Mouse (Mus musculus) heart, embryonic 12.5 days (tissue): ENCODE results near the gene Tmem219. TPM values are rescaled to one million over a fixed set of nuclear protein-coding genes. Genes with fewer than 3 reads are reported as not detected.

ENCODE experiments used
- ATAC-seq: fragments of 200-750 bp; cut with Nextera tagmentation; 2 replicates; pipeline ENCODE4 v1.8.0; 2017; ENCODE audit warnings: moderate TSS enrichment, moderate library complexity; ENCODE audit not compliant: insufficient number of reproducible peaks, low FRiP score
- H3K27ac ChIP-seq: fragments of 300-500 bp; sonication (generic); 2 replicates; pipeline ENCODE4 v1.5.1; 2016; ENCODE audit warnings: mild to moderate bottlenecking, moderate library complexity; ENCODE audit not compliant: poor library complexity, severe bottlenecking
- H3K27me3 ChIP-seq: fragments of 300-500 bp; sonication (generic); replicated peaks from 2 replicates; pipeline ENCODE4 v1.6.1; 2016; ENCODE audit warnings: mild to moderate bottlenecking, moderate library complexity
- H3K36me3 ChIP-seq: fragments of 300-500 bp; sonication (generic); 2 replicates; pipeline ENCODE4 v1.6.1; 2016; ENCODE audit warnings: mild to moderate bottlenecking, moderate library complexity
- H3K4me1 ChIP-seq: fragments of 300-500 bp; sonication (generic); replicated peaks from 2 replicates; pipeline ENCODE4 v1.6.1; 2016; ENCODE audit warnings: mild to moderate bottlenecking
- H3K4me2 ChIP-seq: fragments of 300-500 bp; sonication (generic); 2 replicates; pipeline ENCODE4 v1.6.1; 2016; ENCODE audit warnings: mild to moderate bottlenecking, moderate library complexity
- H3K4me3 ChIP-seq: fragments of 300-500 bp; sonication (generic); 2 replicates; pipeline ENCODE4 v1.5.1; 2016; ENCODE audit warnings: mild to moderate bottlenecking
- H3K9ac ChIP-seq: fragments of 300-500 bp; sonication (generic); 2 replicates; pipeline ENCODE4 v1.6.1; 2016; ENCODE audit warnings: mild to moderate bottlenecking, moderate library complexity
- H3K9me3 ChIP-seq: fragments of 300-500 bp; sonication (generic); replicated peaks from 2 replicates; pipeline ENCODE4 v1.6.1; 2016; ENCODE audit warnings: mild to moderate bottlenecking, moderate library complexity
- WGBS: fragments of 180-500 bp; shearing (Covaris S2); methylation state at CpG from one replicate; pipeline ENCODE4 v1.1.7; 2016; 5-methylcytosine and 5-hydroxymethylcytosine counted together
- polyA plus RNA-seq: library from polyadenylated mRNA; unstranded; fragments of >200 nt; fragmentation: Nextera tagmentation; extraction: Ambion mirVana; gene quantifications from 2 replicates; pipeline ENCODE4 v1.2.1, GENCODE M21; 2016

Gene Tmem219
- 17.6 and 19.9 TPM in 2 replicates for polyA plus RNA-seq

DNA sequence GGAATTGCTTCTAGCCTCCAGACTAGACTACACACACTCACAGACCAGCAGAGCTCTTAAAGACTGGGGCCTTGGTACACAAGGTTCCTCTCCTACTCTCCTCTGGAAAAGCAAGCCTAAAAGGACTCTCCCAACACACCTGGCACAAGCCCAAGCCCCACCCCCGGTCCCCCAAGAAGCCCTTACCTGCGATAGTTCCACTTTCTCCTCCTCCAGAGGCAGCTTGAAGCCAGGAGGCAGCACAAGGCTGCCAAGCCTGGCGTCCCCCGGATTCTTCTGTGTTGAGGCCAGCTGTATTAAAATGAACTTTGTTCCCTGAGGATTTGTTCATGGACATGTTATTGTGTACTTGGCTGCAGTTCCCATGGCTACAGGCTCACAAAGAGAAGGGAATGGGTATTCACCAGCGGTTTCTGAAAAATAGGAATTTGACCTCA, at the start of gene Tmem219:
Gene Tmem219 (minus strand): TSS at position 294 of the 437 bp plus-strand sequence.
- no peak for ATAC-seq
- H3K4me2 ChIP-seq: no peak within 1 kb of the TSS
- H3K4me1 ChIP-seq: 0 out of 2 replicates have a peak, but pooled peaks cover 3% of the 10 kb centered on the region
- no peaks in the 10 kb centered on the region for H3K36me3 ChIP-seq
- 64% methylated on average over 5 of the region's 5 CpGs for WGBS
- 0 out of 2 replicates have a peak within 1 kb of the TSS, but pooled peaks have one; percentile 13 for H3K9ac ChIP-seq
- no peaks in the 10 kb centered on the region for H3K9me3 ChIP-seq
- H3K27ac ChIP-seq: no peak within 1 kb of the TSS; the same call in 1 of the 2 replicates
- no peak within 1 kb of the TSS for H3K4me3 ChIP-seq
- H3K27me3 ChIP-seq: no peaks in the 10 kb centered on the region

- ATAC-seq: no peak
- H3K9me3 ChIP-seq: no peaks in the 10 kb centered on the region
- WGBS: 56% methylated on average over 6 of the region's 6 CpGs
- peaks cover 22% of the 10 kb centered on the region for H3K27me3 ChIP-seq
- no peak overlapping the region for H3K27ac ChIP-seq
- no peak overlapping the region for H3K9ac ChIP-seq
- no peaks in the 10 kb centered on the region for H3K36me3 ChIP-seq
- no peaks in the 10 kb centered on the region for H3K4me1 ChIP-seq
- H3K4me2 ChIP-seq: no peak overlapping the region
- no peak overlapping the region for H3K4me3 ChIP-seq
These were observed 44.6 kb upstream of the Tmem219 start for GRCm38 (mm10) chr7:126967361-126967760.

- Histone ChIP-seq H3K27me3 (peaks cover 36% of the 10 kb centered on the region), H3K4me3 (no peak overlapping the region), H3K9ac (no peak overlapping the region), H3K9me3 (no peaks in the 10 kb centered on the region), H3K27ac (no peak overlapping the region), H3K36me3 (no peaks in the 10 kb centered on the region), H3K4me2 (no peak overlapping the region), H3K4me1 (no peaks in the 10 kb centered on the region)
- no peak for ATAC-seq
- WGBS: 52% methylated on average over 3 of the region's 3 CpGs
These were observed 42.9 kb upstream of the Tmem219 start for GRCm38 (mm10) chr7:126965568-126965967.

GRCm38 (mm10) chr7:126963548-126964286, 41.0 kb upstream of the Tmem219 start:
- Histone ChIP-seq H3K9me3 (no peaks in the 10 kb centered on the region), H3K36me3 (no peaks in the 10 kb centered on the region), H3K9ac (0 out of 2 replicates have a peak overlapping the region, but pooled peaks have one; percentile 13), H3K4me2 (0 out of 2 replicates have a peak overlapping the region, but pooled peaks have one; percentile 19), H3K27me3 (peaks cover 36% of the 10 kb centered on the region), H3K4me3 (no peak overlapping the region), H3K4me1 (no peaks in the 10 kb centered on the region), H3K27ac (no peak overlapping the region)
- no peak for ATAC-seq
- 23% methylated on average over 19 of the region's 19 CpGs for WGBS

DNA sequence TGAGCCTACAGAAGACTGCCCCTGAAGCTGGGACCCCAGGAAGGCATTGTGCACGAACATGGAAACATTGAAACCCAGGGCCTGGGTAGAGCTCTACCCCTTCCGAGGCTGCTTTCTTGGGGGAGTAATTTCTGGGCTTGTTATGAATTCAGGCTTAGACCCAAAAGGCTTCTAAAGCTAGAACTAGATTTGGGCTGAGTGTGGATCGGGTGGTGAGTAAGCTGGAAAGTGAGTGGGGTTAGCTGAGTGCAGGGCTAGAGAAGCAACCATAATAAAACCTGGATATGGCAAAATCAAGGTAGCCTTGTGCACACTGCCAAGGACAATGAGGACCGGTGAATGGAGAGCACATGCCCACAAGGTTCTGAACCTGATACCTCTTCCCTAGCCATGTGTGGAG, 39.2 kb upstream of the Tmem219 start:
- H3K27ac ChIP-seq: no peak overlapping the region
- no peaks in the 10 kb centered on the region for H3K4me1 ChIP-seq
- no peaks in the 10 kb centered on the region for H3K9me3 ChIP-seq
- no peak overlapping the region for H3K9ac ChIP-seq
- WGBS: 82% methylated on average over 4 of the region's 4 CpGs
- H3K27me3 ChIP-seq: peaks cover 41% of the 10 kb centered on the region
- H3K4me3 ChIP-seq: no peak overlapping the region
- no peak overlapping the region for H3K4me2 ChIP-seq
- H3K36me3 ChIP-seq: no peaks in the 10 kb centered on the region
- ATAC-seq: no peak

- Histone ChIP-seq H3K4me3 (no peak overlapping the region), H3K9me3 (no peaks in the 10 kb centered on the region), H3K9ac (no peak overlapping the region), H3K4me2 (no peak overlapping the region), H3K36me3 (no peaks in the 10 kb centered on the region), H3K4me1 (no peaks in the 10 kb centered on the region), H3K27me3 (peaks cover 45% of the 10 kb centered on the region), H3K27ac (no peak overlapping the region)
- ATAC-seq: no peak
- 79% methylated on average over 5 of the region's 5 CpGs for WGBS
These were observed 38.4 kb upstream of the Tmem219 start for GRCm38 (mm10) chr7:126961095-126961494.

- Histone ChIP-seq H3K36me3 (no peaks in the 10 kb centered on the region), H3K27me3 (peaks cover 49% of the 10 kb centered on the region), H3K4me1 (no peaks in the 10 kb centered on the region), H3K4me2 (no peak overlapping the region), H3K27ac (no peak overlapping the region), H3K4me3 (no peak overlapping the region), H3K9ac (no peak overlapping the region), H3K9me3 (no peaks in the 10 kb centered on the region)
- ATAC-seq: no peak
- 60% methylated on average over 9 of the region's 9 CpGs for WGBS
These were observed 37.1 kb upstream of the Tmem219 start for GRCm38 (mm10) chr7:126959780-126960179.

DNA sequence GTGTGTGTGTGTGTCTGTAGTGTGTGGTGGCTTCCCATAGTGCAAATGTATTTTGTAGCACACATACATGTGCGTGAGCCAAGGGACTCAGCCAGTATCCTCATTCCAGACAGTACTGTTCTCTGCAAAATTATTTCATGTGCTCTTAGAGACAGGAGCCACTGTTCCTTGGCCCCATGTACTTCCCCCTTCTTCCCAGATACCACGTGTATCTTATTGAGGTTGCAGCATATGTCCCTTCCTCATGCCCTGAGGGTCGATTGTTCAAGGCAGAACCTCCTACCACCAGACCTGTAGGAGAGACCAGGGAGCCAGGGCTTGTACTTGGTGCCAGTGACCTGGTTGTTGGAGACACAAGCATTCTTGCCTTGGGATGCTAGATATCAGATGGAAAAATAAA, 32.4 kb upstream of the Tmem219 start:
- Histone ChIP-seq H3K36me3 (no peaks in the 10 kb centered on the region), H3K27me3 (peaks cover 55% of the 10 kb centered on the region), H3K4me2 (no peak overlapping the region), H3K9me3 (no peaks in the 10 kb centered on the region), H3K27ac (no peak overlapping the region), H3K4me3 (no peak overlapping the region), H3K4me1 (peaks cover 5% of the 10 kb centered on the region), H3K9ac (no peak overlapping the region)
- ATAC-seq: no peak
- WGBS: 53% methylated on average over 3 of the region's 3 CpGs

DNA sequence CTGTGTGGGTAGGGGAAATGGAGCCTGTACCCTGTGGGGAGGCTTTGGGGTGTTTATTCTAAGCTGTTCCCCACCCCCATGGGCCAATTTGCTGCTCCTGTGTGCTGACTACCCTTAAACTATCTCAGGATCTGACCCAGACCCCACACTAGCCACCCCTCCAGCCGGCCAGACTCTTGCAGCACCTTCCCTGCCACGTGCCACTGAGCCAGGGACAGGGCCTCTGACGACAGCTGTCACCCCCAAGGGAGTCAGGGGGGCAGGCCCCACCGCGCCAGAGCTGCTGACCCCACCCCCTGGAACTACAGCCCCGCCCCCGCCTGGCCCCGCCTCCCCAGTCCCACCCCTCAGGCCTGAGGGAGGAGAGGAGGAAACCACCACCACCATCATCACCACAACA, 29.9 kb upstream of the Tmem219 start:
- Histone ChIP-seq H3K9ac (no peak overlapping the region), H3K4me2 (no peak overlapping the region), H3K27me3 (peaks cover 65% of the 10 kb centered on the region), H3K4me3 (no peak overlapping the region), H3K9me3 (no peaks in the 10 kb centered on the region), H3K27ac (no peak overlapping the region), H3K36me3 (no peaks in the 10 kb centered on the region), H3K4me1 (peaks cover 14% of the 10 kb centered on the region)
- ATAC-seq: no peak
- WGBS: 0% methylated on average over 8 of the region's 8 CpGs

- no peak overlapping the region for H3K4me3 ChIP-seq
- no peak overlapping the region for H3K4me2 ChIP-seq
- ATAC-seq: no peak
- H3K36me3 ChIP-seq: no peaks in the 10 kb centered on the region
- H3K4me1 ChIP-seq: peaks cover 14% of the 10 kb centered on the region
- no peak overlapping the region for H3K27ac ChIP-seq
- H3K9me3 ChIP-seq: no peaks in the 10 kb centered on the region
- no peak overlapping the region for H3K9ac ChIP-seq
- 15% methylated on average over 4 of the region's 4 CpGs for WGBS
- peaks cover 63% of the 10 kb centered on the region for H3K27me3 ChIP-seq
These were observed 29.0 kb upstream of the Tmem219 start for GRCm38 (mm10) chr7:126951741-126952140.

DNA sequence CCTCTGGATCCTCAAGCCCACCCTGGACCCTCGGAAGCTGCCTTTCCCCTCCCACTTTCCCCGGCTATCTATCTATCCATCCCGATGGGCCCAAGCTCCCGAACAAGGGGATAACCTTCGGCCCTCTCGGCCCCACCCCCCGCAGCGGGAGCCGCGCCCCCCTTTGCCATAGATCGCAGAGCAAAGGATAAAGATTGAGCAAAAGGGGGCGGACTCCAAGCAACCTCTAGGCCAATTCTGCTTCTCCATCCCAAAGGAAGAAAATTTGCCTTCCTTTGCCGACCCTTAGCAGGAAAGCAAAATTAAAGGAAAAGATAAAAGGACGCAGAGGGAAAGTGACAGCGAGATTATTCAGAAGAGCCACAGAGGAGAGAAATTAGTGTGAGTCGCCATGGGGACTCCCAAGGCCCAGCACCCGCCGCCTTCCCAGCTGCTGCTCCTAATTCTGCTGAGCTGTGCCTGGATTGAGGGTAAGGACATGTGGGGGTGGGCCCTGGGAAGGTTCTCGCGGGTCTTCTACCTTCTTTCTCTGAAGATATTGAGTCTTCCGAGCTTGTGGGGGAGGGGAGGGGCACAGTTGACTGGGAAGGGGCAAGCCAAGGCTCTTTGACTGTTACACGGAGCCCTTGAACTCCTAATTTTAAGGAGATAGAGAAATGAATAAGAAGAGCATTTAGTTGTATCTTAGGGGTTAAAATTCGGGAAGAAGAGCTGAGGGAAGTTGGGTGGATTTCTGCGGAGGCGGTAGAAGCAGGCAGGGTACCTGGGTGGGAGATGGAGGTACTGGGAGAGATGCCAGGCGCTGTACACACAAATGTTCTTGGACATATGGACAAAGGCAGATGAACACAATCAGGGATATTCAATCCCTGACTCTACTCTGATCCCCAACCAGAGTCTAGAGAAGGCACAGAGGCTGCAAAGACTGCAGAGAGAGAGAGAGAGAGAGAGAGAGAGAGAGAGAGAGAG, 28.2 kb upstream of the Tmem219 start:
- Histone ChIP-seq H3K9ac (no peak overlapping the region), H3K4me1 (peaks cover 14% of the 10 kb centered on the region), H3K27me3 (peaks cover 62% of the 10 kb centered on the region), H3K9me3 (no peaks in the 10 kb centered on the region), H3K4me2 (peak overlapping the region; percentile 99; the same call in 1 of the 2 replicates), H3K36me3 (no peaks in the 10 kb centered on the region; the same call in 1 of the 2 replicates), H3K27ac (no peak overlapping the region), H3K4me3 (0 out of 2 replicates have a peak overlapping the region, but pooled peaks have one; percentile 9)
- no peak for ATAC-seq
- WGBS: 5% methylated on average over 26 of the region's 26 CpGs
